Mouse (Mus musculus) heart, postnatal 0 days (tissue): ENCODE results near the gene Bax. TPM values are rescaled to one million over a fixed set of nuclear protein-coding genes. Genes with fewer than 3 reads are reported as not detected.

ENCODE experiments used
- ATAC-seq: fragments of 200-750 bp; cut with Nextera tagmentation; 2 replicates; pipeline ENCODE4 v1.8.0; 2017; ENCODE audit warnings: low read depth, moderate number of reproducible peaks, moderate library complexity; ENCODE audit not compliant: insufficient read depth
- DNase-seq: peaks from one replicate; pipeline ENCODE4 v3.0.0-alpha.2; 2016; ENCODE audit warnings: low spot score
- H3K27ac ChIP-seq: fragments of 300-500 bp; sonication (generic); 2 replicates; pipeline ENCODE4 v1.5.1; 2014; ENCODE audit warnings: low read depth, mild to moderate bottlenecking
- H3K27me3 ChIP-seq: fragments of 300-500 bp; sonication (generic); 2 replicates; pipeline ENCODE4 v1.6.1; 2014; ENCODE audit warnings: low read length, mixed read lengths; ENCODE audit not compliant: control insufficient read depth, insufficient read depth
- H3K36me3 ChIP-seq: fragments of 300-500 bp; sonication (generic); replicated peaks from 2 replicates; pipeline ENCODE4 v1.6.1; 2014; ENCODE audit warnings: low read length, mixed read lengths; ENCODE audit not compliant: control insufficient read depth, insufficient read depth
- H3K4me1 ChIP-seq: fragments of 300-500 bp; sonication (generic); 2 replicates; pipeline ENCODE4 v1.6.1; 2014; ENCODE audit warnings: antibody characterized with exemption; ENCODE audit not compliant: control insufficient read depth, insufficient read depth
- H3K4me2 ChIP-seq: fragments of 300-500 bp; sonication (generic); 2 replicates; pipeline ENCODE4 v1.6.1; 2014; ENCODE audit warnings: low read depth, mild to moderate bottlenecking, low read length, moderate library complexity
- H3K4me3 ChIP-seq: fragments of 300-500 bp; sonication (generic); 2 replicates; pipeline ENCODE4 v1.5.1; 2014; ENCODE audit warnings: low read depth, low read length
- H3K9ac ChIP-seq: fragments of 300-500 bp; sonication (generic); replicated peaks from 2 replicates; pipeline ENCODE4 v1.6.1; 2014; ENCODE audit warnings: low read depth, low read length, mixed read lengths
- H3K9me3 ChIP-seq: fragments of 300-500 bp; sonication (generic); replicated peaks from 2 replicates; pipeline ENCODE4 v1.6.1; 2016; ENCODE audit warnings: low read length; ENCODE audit not compliant: control insufficient read depth
- CTCF ChIP-seq: IDR thresholded peaks from 2 replicates; pipeline ENCODE4 v1.5.1; 2016; ENCODE audit warnings: antibody characterized with exemption, control low read depth, low read depth
- EP300 ChIP-seq: IDR thresholded peaks from 2 replicates; pipeline ENCODE4 v1.6.1; 2016; ENCODE audit warnings: antibody characterized with exemption, low read depth
- WGBS: fragments of 180-500 bp; shearing (Covaris S2); extraction: QIAGEN DNeasy Blood & Tissue Kit; methylation state at CpG from one replicate; pipeline ENCODE4 v1.1.7; 2014; 5-methylcytosine and 5-hydroxymethylcytosine counted together
- microRNA-seq: library from miRNA; unstranded; fragments of <30 nt; microRNA quantifications from one replicate; pipeline ENCODE4, GENCODE M21; 2016
- polyA plus RNA-seq: library from polyadenylated mRNA; unstranded; fragments of >200 nt; fragmentation: Nextera tagmentation; extraction: Ambion mirVana; gene quantifications from 2 replicates; pipeline ENCODE4 v1.2.1, GENCODE M21; 2015
- total RNA-seq: library from RNA; depleted of rRNA; stranded (reverse); fragments of >200 nt; gene quantifications from 2 replicates; pipeline ENCODE4 v1.2.3, GENCODE M21; 2014; ENCODE audit warnings: low replicate concordance; rRNA removed

Gene Bax
- total and polyA plus RNA-seq, 2 experiments from 2014 or later: 88.1 to 101 TPM

DNA sequence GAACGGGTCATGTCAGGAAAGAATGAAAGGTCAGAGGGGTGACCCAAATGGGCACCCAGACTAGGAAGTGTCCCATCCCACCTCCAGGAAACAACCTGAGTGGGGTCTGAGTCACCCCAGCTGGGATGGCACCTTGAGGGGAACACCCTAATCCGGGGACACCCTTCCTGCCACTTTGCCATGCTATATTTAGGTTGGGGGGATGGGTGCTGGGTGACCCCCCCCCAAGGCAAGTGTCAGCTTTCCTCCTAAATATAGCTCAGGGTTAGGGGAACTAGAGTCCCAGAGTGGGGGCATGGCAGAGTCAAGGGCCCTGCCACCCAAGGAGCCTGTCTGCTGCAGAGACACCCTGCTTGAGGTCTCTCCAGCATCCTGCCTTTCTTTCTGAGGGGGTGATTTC lies 54.3 kb downstream of the Bax start:
- no peak overlapping the region for H3K4me3 ChIP-seq
- 45% methylated on average over 2 of the region's 2 CpGs for WGBS
- H3K4me2 ChIP-seq: no peak overlapping the region

More for the DNA sequence above, 54.3 kb downstream of the Bax start:
- Histone ChIP-seq H3K4me1 (peaks cover 12% of the 10 kb centered on the region; the same call in 1 of the 2 replicates), H3K27ac (no peak overlapping the region), H3K9ac (no peak overlapping the region), H3K36me3 (no peaks in the 10 kb centered on the region), H3K27me3 (peaks cover 91% of the 10 kb centered on the region), H3K9me3 (no peaks in the 10 kb centered on the region)
- no peak for ATAC-seq
- no peak for DNase-seq
- TF ChIP-seq CTCF (no peak), EP300 (no peak)

Small RNA genes lying within 50 kb of the gene (microRNA-seq; reads per million reads assigned to microRNA genes)
- gene Gm22133: not detected

Other genes with a start within 250 kb of the Bax start
Only the 30 nearest of the 33 such genes appear.
- 0.97 TPM in 1 of 2 replicates, not detected in the other for gene Cd37, start 227.8 kb downstream of the Bax start, total RNA-seq
- gene Cd37, start 227.8 kb downstream of the Bax start, polyA plus RNA-seq: 1.9 and 2.3 TPM in 2 replicates
- not detected in 2 replicates for gene Slc6a16, start 225.8 kb downstream of the Bax start, total RNA-seq
- gene Slc6a16, start 225.8 kb downstream of the Bax start, polyA plus RNA-seq: 0.10 TPM in 1 of 2 replicates, not detected in the other
- not detected in 2 replicates for gene Slc6a21, start 189.4 kb downstream of the Bax start, total RNA-seq
- gene Slc6a21, start 189.4 kb downstream of the Bax start, polyA plus RNA-seq: not detected in 2 replicates
- gene Trpm4, start 133.1 kb downstream of the Bax start, total RNA-seq: 15.8 and 44.0 TPM in 2 replicates
- gene Trpm4, start 133.1 kb downstream of the Bax start, polyA plus RNA-seq: 14.2 and 15.2 TPM in 2 replicates
- 38.8 and 39.7 TPM in 2 replicates for gene Hrc, start 131.6 kb downstream of the Bax start, total RNA-seq
- gene Hrc, start 131.6 kb downstream of the Bax start, polyA plus RNA-seq: 43.8 and 45.9 TPM in 2 replicates
- gene Ppfia3, start 99.9 kb downstream of the Bax start, total RNA-seq: 0.15 and 1.8 TPM in 2 replicates
- gene Ppfia3, start 99.9 kb downstream of the Bax start, polyA plus RNA-seq: 0.58 and 0.68 TPM in 2 replicates
- gene Lin7b, start 96.3 kb downstream of the Bax start, total RNA-seq: 0.46 TPM in 1 of 2 replicates, not detected in the other
- gene Lin7b, start 96.3 kb downstream of the Bax start, polyA plus RNA-seq: 2.2 and 2.3 TPM in 2 replicates
- gene Snrnp70, start 71.2 kb downstream of the Bax start, total RNA-seq: 141 and 162 TPM in 2 replicates
- gene Snrnp70, start 71.2 kb downstream of the Bax start, polyA plus RNA-seq: 79.7 and 80.3 TPM in 2 replicates
- 1.4 and 4.6 TPM in 2 replicates for gene Kcna7, start 61.2 kb downstream of the Bax start, total RNA-seq
- gene Kcna7, start 61.2 kb downstream of the Bax start, polyA plus RNA-seq: 0.42 and 0.54 TPM in 2 replicates
- gene Ntf5, start 53.2 kb downstream of the Bax start, total RNA-seq: 2.2 TPM in 1 of 2 replicates, not detected in the other
- gene Ntf5, start 53.2 kb downstream of the Bax start, polyA plus RNA-seq: 0.15 and 0.21 TPM in 2 replicates
- gene Lhb, start 46.1 kb downstream of the Bax start, total RNA-seq: 0.27 TPM in 1 of 2 replicates, not detected in the other
- gene Lhb, start 46.1 kb downstream of the Bax start, polyA plus RNA-seq: not detected in 2 replicates
- gene Gys1, start 32.1 kb downstream of the Bax start, total RNA-seq: 109 and 123 TPM in 2 replicates
- gene Gys1, start 32.1 kb downstream of the Bax start, polyA plus RNA-seq: 68.3 and 70.4 TPM in 2 replicates
- 76.9 and 106 TPM in 2 replicates for gene Ruvbl2, start 28.8 kb downstream of the Bax start, total RNA-seq
- gene Ruvbl2, start 28.8 kb downstream of the Bax start, polyA plus RNA-seq: 31.0 and 34.2 TPM in 2 replicates
- gene Ftl1, start 7.0 kb downstream of the Bax start, total RNA-seq: 1,107 and 1,211 TPM in 2 replicates
- 2,163 and 2,221 TPM in 2 replicates for gene Ftl1, start 7.0 kb downstream of the Bax start, polyA plus RNA-seq
- not detected in 2 replicates for gene Tulp2, start 15.0 kb upstream of the Bax start, total RNA-seq
- gene Tulp2, start 15.0 kb upstream of the Bax start, polyA plus RNA-seq: 0.15 and 0.20 TPM in 2 replicates
- gene Gm45808, start 19.9 kb upstream of the Bax start, total RNA-seq: 14.2 TPM in 1 of 2 replicates, not detected in the other
- 0.18 TPM in 1 of 2 replicates, not detected in the other for gene Gm45808, start 19.9 kb upstream of the Bax start, polyA plus RNA-seq
- gene Dhdh, start 21.9 kb upstream of the Bax start, total RNA-seq: 3.4 and 5.6 TPM in 2 replicates
- gene Dhdh, start 21.9 kb upstream of the Bax start, polyA plus RNA-seq: 5.1 and 5.3 TPM in 2 replicates
- 78.4 and 107 TPM in 2 replicates for gene Nucb1, start 43.5 kb upstream of the Bax start, total RNA-seq
- gene Nucb1, start 43.5 kb upstream of the Bax start, polyA plus RNA-seq: 108 and 110 TPM in 2 replicates
- gene Ppp1r15a, start 59.4 kb upstream of the Bax start, total RNA-seq: 10.6 and 28.8 TPM in 2 replicates
- 19.2 and 22.8 TPM in 2 replicates for gene Ppp1r15a, start 59.4 kb upstream of the Bax start, polyA plus RNA-seq
- gene Plekha4, start 59.4 kb upstream of the Bax start, total RNA-seq: 1.3 and 3.4 TPM in 2 replicates
- gene Plekha4, start 59.4 kb upstream of the Bax start, polyA plus RNA-seq: 0.78 and 1.2 TPM in 2 replicates
- gene Hsd17b14, start 88.0 kb upstream of the Bax start, total RNA-seq: not detected in 2 replicates
- gene Hsd17b14, start 88.0 kb upstream of the Bax start, polyA plus RNA-seq: 0.11 and 0.34 TPM in 2 replicates
- 70.6 and 97.2 TPM in 2 replicates for gene Bcat2, start 103.3 kb upstream of the Bax start, total RNA-seq
- 73.7 and 74.8 TPM in 2 replicates for gene Bcat2, start 103.3 kb upstream of the Bax start, polyA plus RNA-seq
- not detected in 2 replicates for gene Fgf21, start 148.6 kb upstream of the Bax start, total RNA-seq
- gene Fgf21, start 148.6 kb upstream of the Bax start, polyA plus RNA-seq: 0.12 TPM in 1 of 2 replicates, not detected in the other
- gene Fut1, start 150.4 kb upstream of the Bax start, total RNA-seq: not detected in 2 replicates
- gene Fut1, start 150.4 kb upstream of the Bax start, polyA plus RNA-seq: not detected in 2 replicates
- 0.53 TPM in 1 of 2 replicates, not detected in the other for gene Izumo1, start 154.9 kb upstream of the Bax start, total RNA-seq
- 0.11 and 0.23 TPM in 2 replicates for gene Izumo1, start 154.9 kb upstream of the Bax start, polyA plus RNA-seq
- gene Rasip1, start 160.6 kb upstream of the Bax start, total RNA-seq: 68.8 and 77.6 TPM in 2 replicates
- 13.7 and 14.3 TPM in 2 replicates for gene Rasip1, start 160.6 kb upstream of the Bax start, polyA plus RNA-seq
- 5.6 and 6.5 TPM in 2 replicates for gene Mamstr, start 173.1 kb upstream of the Bax start, total RNA-seq
- 7.2 and 7.7 TPM in 2 replicates for gene Mamstr, start 173.1 kb upstream of the Bax start, polyA plus RNA-seq
- not detected in 2 replicates for gene Fut2, start 199.5 kb upstream of the Bax start, total RNA-seq
- 1.5 and 1.7 TPM in 2 replicates for gene Fut2, start 199.5 kb upstream of the Bax start, polyA plus RNA-seq
- gene Ntn5, start 217.1 kb upstream of the Bax start, total RNA-seq: not detected in 2 replicates
- 0.11 TPM in 1 of 2 replicates, not detected in the other for gene Ntn5, start 217.1 kb upstream of the Bax start, polyA plus RNA-seq
- 0.62 and 1.3 TPM in 2 replicates for gene Sec1, start 227.5 kb upstream of the Bax start, total RNA-seq
- 0.16 and 0.33 TPM in 2 replicates for gene Sec1, start 227.5 kb upstream of the Bax start, polyA plus RNA-seq